Mouse (Mus musculus) kidney, adult 2 months (tissue): ENCODE data around the gene Car3. TPM values are rescaled to one million over a fixed set of nuclear protein-coding genes. Genes with fewer than 3 reads are reported as not detected.
A peak's percentile ranks its signal among the peaks of the same experiment; 100 is the strongest.

ENCODE experiments used
- DNase-seq: peaks from one replicate; pipeline ENCODE4 v3.0.0; 2021
- H3K27ac ChIP-seq: fragments of 200-500 bp; 2 replicates; pipeline ENCODE4 v1.5.1; 2012; ENCODE audit warnings: low read depth, low read length, control low read depth, inconsistent platforms; ENCODE audit not compliant: insufficient read depth
- H3K27me3 ChIP-seq: fragments of 200-500 bp; replicated peaks from 2 replicates; pipeline ENCODE4 v1.6.1; 2012; ENCODE audit warnings: mild to moderate bottlenecking, moderate library complexity, low read length, inconsistent platforms; ENCODE audit not compliant: control insufficient read depth, insufficient read depth
- H3K36me3 ChIP-seq: fragments of 200-500 bp; 2 replicates; pipeline ENCODE4 v1.6.1; 2012; ENCODE audit warnings: mild to moderate bottlenecking, moderate library complexity, low read length, inconsistent platforms; ENCODE audit not compliant: control insufficient read depth, insufficient read depth
- H3K4me1 ChIP-seq: fragments of 200-500 bp; 2 replicates; pipeline ENCODE4 v1.6.1; 2011; ENCODE audit warnings: low read length; ENCODE audit not compliant: control insufficient read depth, insufficient read depth
- H3K4me3 ChIP-seq: fragments of 200-500 bp; 2 replicates; pipeline ENCODE4 v1.5.1; 2011; ENCODE audit warnings: mild to moderate bottlenecking, low read depth, low read length, control low read depth; ENCODE audit not compliant: insufficient read depth
- CTCF ChIP-seq: fragments of 200-500 bp; conservative IDR thresholded peaks from 2 replicates; pipeline ENCODE4 v1.5.1; 2011; ENCODE audit warnings: low read depth, mild to moderate bottlenecking, control low read depth, low read length, moderate library complexity, mixed read lengths; ENCODE audit not compliant: insufficient read depth, insufficient read length
- POLR2A ChIP-seq: fragments of 200-500 bp; IDR thresholded peaks from one replicate; pipeline ENCODE4 v1.6.1; 2011; ENCODE audit warnings: low read depth, low read length, control low read depth
- WGBS: fragments of 180-500 bp; shearing (Covaris S2); methylation state at CpG from one replicate; pipeline ENCODE4 v1.1.7; 2018; 5-methylcytosine and 5-hydroxymethylcytosine counted together
- polyA plus RNA-seq: library from polyadenylated mRNA; depleted of rRNA; stranded (reverse); fragments of >200 nt; gene quantifications from 2 replicates; pipeline ENCODE4 v1.2.3, GENCODE M21; 2012

The Car3 gene
- polyA plus RNA-seq, 1 experiment: 359 TPM

GRCm38 (mm10) chr3:14882756-14883155 is 19.4 kb downstream of the Car3 start:
- Histone ChIP-seq H3K4me3 (no peak overlapping the region), H3K27me3 (no peaks in the 10 kb centered on the region), H3K27ac (no peak overlapping the region), H3K36me3 (no peaks in the 10 kb centered on the region), H3K4me1 (no peaks in the 10 kb centered on the region)
- 85% methylated on average over 3 of the region's 3 CpGs for WGBS
- no peak for DNase-seq
- TF ChIP-seq CTCF (no peak), POLR2A (no peak)

- H3K36me3 ChIP-seq: peaks cover 2% of the 10 kb centered on the region; the same call in 1 of the 2 replicates
- no peak for TF ChIP-seq CTCF
- no peak for TF ChIP-seq POLR2A
- DNase-seq: no peak
- no peak overlapping the region for H3K27ac ChIP-seq
- H3K4me1 ChIP-seq: peaks cover 3% of the 10 kb centered on the region; the same call in 1 of the 2 replicates
- H3K4me3 ChIP-seq: no peak overlapping the region
- H3K27me3 ChIP-seq: no peaks in the 10 kb centered on the region
These were observed 21.5 kb downstream of the Car3 start for GRCm38 (mm10) chr3:14884826-14885225.

GRCm38 (mm10) chr3:14886102-14887098 is 23.1 kb downstream of the Car3 start, which contains the start of gene Car2:
Gene Car2, plus strand, starts transcription at chr3:14886273.
- H3K36me3 ChIP-seq: peaks cover 2% of the 10 kb centered on the region; the same call in 1 of the 2 replicates
- peak within 1 kb of the TSS; percentile 97 for H3K27ac ChIP-seq
- DNase-seq: peak; percentile 86
- 1% methylated on average over 91 of the region's 95 CpGs for WGBS
- H3K4me1 ChIP-seq: peaks cover 4% of the 10 kb centered on the region; the same call in 1 of the 2 replicates
- H3K27me3 ChIP-seq: no peaks in the 10 kb centered on the region
- TF ChIP-seq POLR2A (peak; percentile 78), CTCF (peak; percentile 52)
- H3K4me3 ChIP-seq: peak within 1 kb of the TSS; percentile 96

DNA sequence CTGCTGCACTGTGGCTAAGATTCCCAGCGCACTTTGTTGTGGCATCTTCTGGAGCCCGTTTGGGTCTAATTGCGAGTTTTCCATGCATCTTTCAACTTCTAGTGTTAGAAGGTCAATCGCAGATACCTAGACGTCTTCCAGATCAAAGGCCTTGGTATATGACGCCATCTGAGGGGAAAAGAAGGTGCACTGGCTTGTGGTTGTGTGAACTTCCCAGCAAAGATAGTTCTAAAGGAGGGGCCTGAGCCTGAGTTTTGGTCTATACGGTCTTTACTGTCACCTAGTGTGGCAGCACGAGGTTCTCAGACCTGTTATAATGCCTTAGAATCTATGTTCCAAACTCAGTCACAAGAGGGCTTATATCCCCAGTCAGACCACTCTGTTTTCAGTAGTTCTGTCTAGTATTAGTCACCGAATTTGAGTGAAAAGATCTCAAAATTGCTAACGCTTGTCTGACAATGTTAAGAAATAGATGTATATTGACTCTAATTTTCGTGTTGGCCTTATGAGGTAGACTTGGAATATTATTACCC is 23.9 kb downstream of the Car3 start:
- TF ChIP-seq CTCF (no peak), POLR2A (no peak)
- Histone ChIP-seq H3K27me3 (no peaks in the 10 kb centered on the region), H3K36me3 (peaks cover 2% of the 10 kb centered on the region; the same call in 1 of the 2 replicates), H3K4me1 (peaks cover 4% of the 10 kb centered on the region; the same call in 1 of the 2 replicates), H3K27ac (peak overlapping the region; percentile 97), H3K4me3 (peak overlapping the region; percentile 96)
- WGBS: 40% methylated on average over 11 of the region's 11 CpGs
- no peak for DNase-seq

DNA sequence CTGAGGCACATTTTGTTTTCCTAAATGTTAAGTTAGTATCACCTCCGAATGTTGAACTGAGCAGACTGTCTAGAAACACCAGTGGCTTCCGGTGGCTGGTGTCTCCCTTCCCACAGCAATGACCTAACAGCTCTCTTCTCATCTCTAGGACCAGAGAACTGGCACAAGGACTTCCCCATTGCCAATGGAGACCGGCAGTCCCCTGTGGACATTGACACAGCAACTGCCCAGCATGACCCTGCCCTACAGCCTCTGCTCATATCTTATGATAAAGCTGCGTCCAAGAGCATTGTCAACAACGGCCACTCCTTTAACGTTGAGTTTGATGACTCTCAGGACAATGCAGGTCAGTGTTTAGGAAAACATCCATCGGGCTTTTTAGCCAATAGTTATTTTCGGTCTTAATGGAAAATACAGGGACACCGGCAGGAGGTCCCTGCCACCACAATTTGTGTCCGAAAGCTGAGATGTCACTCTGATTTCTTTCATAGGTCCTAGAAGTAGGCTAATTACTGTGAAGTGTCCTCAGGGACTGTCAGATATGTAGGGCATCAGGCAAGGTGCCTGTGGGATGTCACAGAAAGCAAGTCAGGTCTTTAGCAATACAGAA is 24.5 kb downstream of the Car3 start:
- Histone ChIP-seq H3K27me3 (no peaks in the 10 kb centered on the region), H3K27ac (peak overlapping the region; percentile 42), H3K4me3 (peak overlapping the region; percentile 96), H3K4me1 (peaks cover 4% of the 10 kb centered on the region; the same call in 1 of the 2 replicates), H3K36me3 (peaks cover 2% of the 10 kb centered on the region; the same call in 1 of the 2 replicates)
- no peak for DNase-seq
- no peak for TF ChIP-seq POLR2A
- 54% methylated on average over 10 of the region's 10 CpGs for WGBS

GRCm38 (mm10) chr3:14888549-14888948 is 25.2 kb downstream of the Car3 start:
- WGBS: 45% methylated on average over 2 of the region's 2 CpGs
- H3K4me1 ChIP-seq: peaks cover 4% of the 10 kb centered on the region; the same call in 1 of the 2 replicates
- peaks cover 2% of the 10 kb centered on the region; the same call in 1 of the 2 replicates for H3K36me3 ChIP-seq
- peak overlapping the region; percentile 86 for H3K27ac ChIP-seq
- no peak for TF ChIP-seq CTCF
- no peak for TF ChIP-seq POLR2A
- H3K27me3 ChIP-seq: no peaks in the 10 kb centered on the region
- H3K4me3 ChIP-seq: no peak overlapping the region
- DNase-seq: no peak
